In genomic region chr5:36462810-36463209, GRCm38 (mm10) we compare ENCODE assay signal across 9 mouse cellular contexts. TPM values are rescaled to one million over a fixed set of nuclear protein-coding genes. Genes with fewer than 3 reads are reported as not detected.
DNase-seq lines count a peak whose midpoint lies in the region; ATAC-seq and TF ChIP-seq lines count a peak whose summit lies in the region.
"Had no signal": no experiment of that assay in that cellular context is flagged by ENCODE, and none has a peak within 500 bp of the region (broad histone marks: within the 10 kb centered on the region; RNA-seq: fewer than 3 reads in every experiment).

No protein-coding gene starts in this region.

- H3K4me1 ChIP-seq in midbrain, embryonic 12.5 days = peaks cover 26% of the 10 kb centered on the region
- H3K4me1 ChIP-seq in midbrain, embryonic 16.5 days (ENCODE audit: control insufficient read depth, insufficient read depth, low read length) = peaks cover 17% of the 10 kb centered on the region
- H3K4me1 ChIP-seq in embryonic facial prominence, embryonic 14.5 days (ENCODE audit: control insufficient read depth, insufficient read depth, low read length) = peaks cover 9% of the 10 kb centered on the region
- peaks cover 10% of the 10 kb centered on the region; the same call in 1 of the 2 replicates for H3K4me1 ChIP-seq in kidney, adult 2 months (ENCODE audit: control insufficient read depth, insufficient read depth, low read length)
- peaks cover 9% of the 10 kb centered on the region for H3K4me1 ChIP-seq in liver, adult 2 months (ENCODE audit: control insufficient read depth, insufficient read depth, low read length)

- WGBS in midbrain, embryonic 12.5 days = 17% methylated on average over 7 of the region's 7 CpGs
- 21% methylated on average over 7 of the region's 7 CpGs for WGBS in midbrain, embryonic 16.5 days
- WGBS in embryonic facial prominence, embryonic 14.5 days = 14% methylated on average over 7 of the region's 7 CpGs
- WGBS in kidney, adult 2 months = 10% methylated on average over 7 of the region's 7 CpGs
- 18% methylated on average over 7 of the region's 7 CpGs for WGBS in liver, adult 2 months

- no peak overlapping the region for H3K9ac ChIP-seq in midbrain, embryonic 12.5 days (replicated peaks)
- H3K9ac ChIP-seq in midbrain, embryonic 16.5 days (ENCODE audit: low read depth, low read length) = no peak overlapping the region
- no peak overlapping the region for H3K9ac ChIP-seq in embryonic facial prominence, embryonic 14.5 days (ENCODE audit: low read depth, low read length)
- H3K9ac ChIP-seq in liver, adult 2 months (ENCODE audit: low read depth, low read length) = no peak overlapping the region
- H3K9ac ChIP-seq: heart, embryonic 15.5 days had no signal

- no peak overlapping the region for H3K4me2 ChIP-seq in midbrain, embryonic 12.5 days (replicated peaks)
- no peak overlapping the region for H3K4me2 ChIP-seq in midbrain, embryonic 16.5 days (ENCODE audit: low read length)
- no peak overlapping the region for H3K4me2 ChIP-seq in embryonic facial prominence, embryonic 14.5 days (ENCODE audit: low read depth, low read length)
- H3K4me2 ChIP-seq: heart, embryonic 15.5 days had no signal

- no peaks in the 10 kb centered on the region for H3K9me3 ChIP-seq in midbrain, embryonic 12.5 days
- no peaks in the 10 kb centered on the region for H3K9me3 ChIP-seq in midbrain, embryonic 16.5 days (replicated peaks; ENCODE audit: control insufficient read depth, low read length, poor library complexity, severe bottlenecking)
- H3K9me3 ChIP-seq in embryonic facial prominence, embryonic 14.5 days (ENCODE audit: control insufficient read depth, low read length) = no peaks in the 10 kb centered on the region
- H3K9me3 ChIP-seq: heart, embryonic 15.5 days had no signal

- 0 out of 2 replicates have a peak, but pooled peaks cover 4% of the 10 kb centered on the region for H3K36me3 ChIP-seq in midbrain, embryonic 12.5 days
- no peaks in the 10 kb centered on the region for H3K36me3 ChIP-seq in midbrain, embryonic 16.5 days (ENCODE audit: control insufficient read depth, insufficient read depth, low read length)
- no peaks in the 10 kb centered on the region for H3K36me3 ChIP-seq in embryonic facial prominence, embryonic 14.5 days (ENCODE audit: control insufficient read depth, insufficient read depth, low read length)
- no peaks in the 10 kb centered on the region for H3K36me3 ChIP-seq in kidney, adult 2 months (ENCODE audit: control insufficient read depth, insufficient read depth, low read length)
- no peaks in the 10 kb centered on the region; the same call in 1 of the 2 replicates for H3K36me3 ChIP-seq in liver, adult 2 months (ENCODE audit: control insufficient read depth, insufficient read depth, low read length)
- H3K36me3 ChIP-seq: heart, embryonic 15.5 days had no signal

- peaks cover 20% of the 10 kb centered on the region for H3K79me2 ChIP-seq in liver, adult 2 months (ENCODE audit: control insufficient read depth, insufficient read depth, low read length)

- no peak for TF ChIP-seq POLR2A in kidney, adult 2 months (IDR thresholded peaks at IDR 0.05; ENCODE audit: low read depth, low read length)
- TF ChIP-seq POLR2A in liver, adult 2 months (IDR thresholded peaks at IDR 0.05; ENCODE audit: extremely low read depth, insufficient read depth, low read length) = no peak

- peak; percentile 86 to 90 for DNase-seq in adrenal gland, postnatal 36 days
- peak; percentile 44 for DNase-seq in embryonic facial prominence, embryonic 14.5 days (ENCODE audit: low spot score)
- peak; percentile 84 for DNase-seq in kidney, adult 2 months
- DNase-seq in liver, adult 2 months (ENCODE audit: extremely low read depth, low read depth, low spot score) = peak; percentile 29
- peak; percentile 88 for DNase-seq in retina, embryonic 14.5 days (ENCODE audit: low spot score)
- peak; percentile 64 to 90 for DNase-seq in urinary bladder, adult 18-20 months (ENCODE audit: low spot score in 2 of 2)

- ATAC-seq in midbrain, embryonic 12.5 days (ENCODE audit: low FRiP score, low read depth) = peak; percentile 5; the same call in 1 of the 2 replicates
- no peak for ATAC-seq in midbrain, embryonic 16.5 days
- ATAC-seq in embryonic facial prominence, embryonic 14.5 days (ENCODE audit: low read depth) = no peak

- no peak overlapping the region for H3K27ac ChIP-seq in midbrain, embryonic 12.5 days (replicated peaks)
- no peak overlapping the region for H3K27ac ChIP-seq in midbrain, embryonic 16.5 days (ENCODE audit: low read length)
- no peak overlapping the region for H3K27ac ChIP-seq in embryonic facial prominence, embryonic 14.5 days (replicated peaks; ENCODE audit: low read depth, low read length)
- H3K27ac ChIP-seq in kidney, adult 2 months (ENCODE audit: insufficient read depth, low read depth, low read length) = no peak overlapping the region
- no peak overlapping the region for H3K27ac ChIP-seq in liver, adult 2 months (replicated peaks; ENCODE audit: insufficient read depth, low read depth, low read length)
- H3K27ac ChIP-seq: heart, embryonic 15.5 days had no signal

- H3K27me3 ChIP-seq in midbrain, embryonic 12.5 days = peaks cover 10% of the 10 kb centered on the region; the same call in 1 of the 2 replicates
- H3K27me3 ChIP-seq in midbrain, embryonic 16.5 days (ENCODE audit: control insufficient read depth, insufficient read depth, low read depth, low read length) = peaks cover 3% of the 10 kb centered on the region; the same call in 1 of the 2 replicates
- no peaks in the 10 kb centered on the region for H3K27me3 ChIP-seq in embryonic facial prominence, embryonic 14.5 days (replicated peaks; ENCODE audit: control insufficient read depth, insufficient read depth, low read length)
- no peaks in the 10 kb centered on the region for H3K27me3 ChIP-seq in kidney, adult 2 months (replicated peaks; ENCODE audit: control insufficient read depth, insufficient read depth, low read length)
- H3K27me3 ChIP-seq in liver, adult 2 months (ENCODE audit: control insufficient read depth, insufficient read depth, low read length) = no peaks in the 10 kb centered on the region

- peak; percentile 91 for TF ChIP-seq CTCF in kidney, adult 2 months (conservative IDR thresholded peaks at IDR 0.05; ENCODE audit: insufficient read depth, insufficient read length, low read depth, low read length)
- peak; percentile 97 for TF ChIP-seq CTCF in liver, adult 2 months (IDR thresholded peaks at IDR 0.05; ENCODE audit: low read depth, low read length)

- H3K4me3 ChIP-seq in midbrain, embryonic 12.5 days = no peak overlapping the region
- H3K4me3 ChIP-seq in midbrain, embryonic 16.5 days (ENCODE audit: low read depth, low read length) = no peak overlapping the region
- H3K4me3 ChIP-seq in embryonic facial prominence, embryonic 14.5 days (ENCODE audit: low read depth, low read length) = no peak overlapping the region
- H3K4me3 ChIP-seq in kidney, adult 2 months (ENCODE audit: insufficient read depth, low read depth, low read length) = no peak overlapping the region
- no peak overlapping the region for H3K4me3 ChIP-seq in liver, adult 2 months (ENCODE audit: insufficient read depth, low read depth, low read length)
- H3K4me3 ChIP-seq: heart, embryonic 15.5 days had no signal

RNA-seq across cellular contexts. Expression of gene Grpel1, which starts 2.0 kb away (rescaled TPM):
- polyA plus RNA-seq in midbrain, embryonic 12.5 days (2016; fragmentation: Nextera tagmentation; extraction: Ambion mirVana) = 45.4 and 49.3 TPM in 2 replicates
- 41.3 and 42.9 TPM in 2 replicates for polyA plus RNA-seq in midbrain, embryonic 16.5 days (2015; fragmentation: Nextera tagmentation; extraction: Ambion mirVana)
- 10 to 100 TPM; 76.8 to 79.5 TPM for total RNA-seq in adrenal gland, postnatal 36 days (2021)
- polyA plus RNA-seq in embryonic facial prominence, embryonic 14.5 days (2014; fragmentation: Nextera tagmentation; extraction: Ambion mirVana) = 49.0 and 52.7 TPM in 2 replicates
- polyA plus RNA-seq in kidney, adult 2 months (2012; rRNA removed) = 30.5 and 38.4 TPM in 2 replicates
- total RNA-seq in liver, adult 2 months (2014; rRNA removed) = 42.0 and 44.5 TPM in 2 replicates
- 42.8 and 55.1 TPM in 2 replicates for polyA plus RNA-seq in liver, adult 2 months (2012; rRNA removed)

RNA-seq across cellular contexts. Expression of gene Tada2b, which starts 21.3 kb away (rescaled TPM):
- 2.5 and 2.7 TPM in 2 replicates for polyA plus RNA-seq in midbrain, embryonic 12.5 days (2016; fragmentation: Nextera tagmentation; extraction: Ambion mirVana)
- 2.9 and 3.2 TPM in 2 replicates for polyA plus RNA-seq in midbrain, embryonic 16.5 days (2015; fragmentation: Nextera tagmentation; extraction: Ambion mirVana)
- total RNA-seq in adrenal gland, postnatal 36 days (2021) = 10 to 100 TPM; 33.7 to 40.7 TPM
- 4.0 and 4.2 TPM in 2 replicates for polyA plus RNA-seq in embryonic facial prominence, embryonic 14.5 days (2014; fragmentation: Nextera tagmentation; extraction: Ambion mirVana)
- polyA plus RNA-seq in kidney, adult 2 months (2012; rRNA removed) = 17.0 and 18.7 TPM in 2 replicates
- total RNA-seq in liver, adult 2 months (2014; rRNA removed) = 5.1 and 6.0 TPM in 2 replicates
- polyA plus RNA-seq in liver, adult 2 months (2012; rRNA removed) = 13.6 and 14.4 TPM in 2 replicates

RNA-seq across cellular contexts. Expression of gene Ccdc96, which starts 21.6 kb away (rescaled TPM):
- polyA plus RNA-seq in midbrain, embryonic 12.5 days (2016; fragmentation: Nextera tagmentation; extraction: Ambion mirVana) = 4.2 and 5.3 TPM in 2 replicates
- 3.8 and 4.3 TPM in 2 replicates for polyA plus RNA-seq in midbrain, embryonic 16.5 days (2015; fragmentation: Nextera tagmentation; extraction: Ambion mirVana)
- under 1 TPM; 0.33 to 0.46 TPM for total RNA-seq in adrenal gland, postnatal 36 days (2021)
- 0.88 and 1.7 TPM in 2 replicates for polyA plus RNA-seq in embryonic facial prominence, embryonic 14.5 days (2014; fragmentation: Nextera tagmentation; extraction: Ambion mirVana)
- polyA plus RNA-seq in kidney, adult 2 months (2012; rRNA removed) = 0.26 and 0.28 TPM in 2 replicates
- total RNA-seq in liver, adult 2 months (2014; rRNA removed) = not detected in 2 replicates
- polyA plus RNA-seq in liver, adult 2 months (2012; rRNA removed) = 0.10 TPM in 1 of 2 replicates, not detected in the other

Comparison
In these comparisons a context has a peak if more than half of its experiments do, and no peak if none do; other contexts are left out.
1. DNase-seq: peak in every context shown above with its lines; median percentile 88 in adrenal gland, postnatal 36 days; 88 in retina, embryonic 14.5 days; 84 in kidney, adult 2 months; 77 in urinary bladder, adult 18-20 months; 44 in embryonic facial prominence, embryonic 14.5 days; 29 in liver, adult 2 months.